In genomic region chr17:16461208-16461607, GRCm38 (mm10) we compare ENCODE assay signal across 19 mouse cellular contexts.
"Had no signal": no experiment of that assay in that cellular context is flagged by ENCODE, and none has a peak within 500 bp of the region (broad histone marks: within the 10 kb centered on the region; RNA-seq: fewer than 3 reads in every experiment).

No protein-coding gene starts in this region.

- H3K4me3 ChIP-seq: kidney, embryonic 15.5 days; limb, embryonic 10.5 days; limb, embryonic 13.5 days; liver, embryonic 12.5 days; liver, embryonic 15.5 days; lung, embryonic 15.5 days; stomach, embryonic 15.5 days had no signal

- H3K27ac ChIP-seq: kidney, embryonic 15.5 days; limb, embryonic 10.5 days; limb, embryonic 13.5 days; liver, embryonic 12.5 days; liver, embryonic 15.5 days; lung, embryonic 15.5 days; stomach, embryonic 15.5 days had no signal

- ATAC-seq: liver, embryonic 12.5 days had no signal

- H3K27me3 ChIP-seq: kidney, embryonic 15.5 days; limb, embryonic 13.5 days; liver, embryonic 12.5 days; liver, embryonic 15.5 days; lung, embryonic 15.5 days; stomach, embryonic 15.5 days had no signal

- DNase-seq: kidney, adult 8-10 months; kidney, postnatal 10 days; liver; lung, adult 18-20 months; lung, postnatal 10 days; lung, postnatal 4 days; midbrain, embryonic 14.5 days; right cerebral cortex, adult 18-20 months; right cerebral cortex, postnatal 14 days; right cerebral cortex, postnatal 4 days; thymus, adult 18-20 months; thymus, postnatal 36 days had no signal

- H3K4me1 ChIP-seq: kidney, embryonic 15.5 days; limb, embryonic 10.5 days; limb, embryonic 13.5 days; liver, embryonic 12.5 days; liver, embryonic 15.5 days; lung, embryonic 15.5 days; stomach, embryonic 15.5 days had no signal

- H3K36me3 ChIP-seq: kidney, embryonic 15.5 days; limb, embryonic 10.5 days; limb, embryonic 13.5 days; liver, embryonic 12.5 days; liver, embryonic 15.5 days; lung, embryonic 15.5 days; stomach, embryonic 15.5 days had no signal

- H3K9ac ChIP-seq: kidney, embryonic 15.5 days; limb, embryonic 13.5 days; liver, embryonic 12.5 days; liver, embryonic 15.5 days; lung, embryonic 15.5 days; stomach, embryonic 15.5 days had no signal
